Mouse (Mus musculus) lung, postnatal 0 days (tissue): ENCODE measurements at regions not wholly inside any gene's neighbourhood (a gene's known extent, or its start where the extent isn't known, plus 50 kb on each side); places are given as distances from the start of the nearest gene placed in this dataset.

ENCODE experiments used
- CTCF ChIP-seq: IDR thresholded peaks from 2 replicates; pipeline ENCODE4 v1.5.1; 2016; ENCODE audit warnings: antibody characterized with exemption, mild to moderate bottlenecking
- EP300 ChIP-seq: IDR thresholded peaks from 2 replicates; pipeline ENCODE4 v1.6.1; 2016; ENCODE audit warnings: antibody characterized with exemption, mild to moderate bottlenecking, control low read depth

GRCm38 (mm10) chr4:55824047-55824760, 291.9 kb upstream of the Klf4 start:
- TF ChIP-seq EP300, result no peak
- TF ChIP-seq CTCF, result no peak
